Comparison of ENCODE assay signal across 13 mouse cellular contexts in genomic region chr7:98851220-98851619, GRCm38 (mm10). TPM values are rescaled to one million over a fixed set of nuclear protein-coding genes. Genes with fewer than 3 reads are reported as not detected.
DNase-seq lines count a peak whose midpoint lies in the region; ATAC-seq lines count a peak whose summit lies in the region.
"Had no signal": no experiment of that assay in that cellular context is flagged by ENCODE, and none has a peak within 500 bp of the region (broad histone marks: within the 10 kb centered on the region; RNA-seq: fewer than 3 reads in every experiment).

No protein-coding gene starts in this region.

- no peak overlapping the region for H3K27ac ChIP-seq in kidney, embryonic 14.5 days (ENCODE audit: low read depth, low read length)
- H3K27ac ChIP-seq in embryonic facial prominence, embryonic 10.5 days (replicated peaks), result 0 out of 2 replicates have a peak overlapping the region, but pooled peaks have one; percentile 1
- peak overlapping the region; percentile 85 for H3K27ac ChIP-seq in heart, embryonic 15.5 days
- peak overlapping the region; percentile 59 for H3K27ac ChIP-seq in lung, embryonic 16.5 days (ENCODE audit: low read length)
- H3K27ac ChIP-seq in liver, embryonic 11.5 days (ENCODE audit: low read depth, low read length), result no peak overlapping the region
- H3K27ac ChIP-seq: liver, embryonic 14.5 days had no signal

- no peak for ATAC-seq in kidney, embryonic 14.5 days (ENCODE audit: low FRiP score, low TSS enrichment)
- peak; percentile 75 for ATAC-seq in heart, embryonic 15.5 days (replicated peaks; ENCODE audit: insufficient number of reproducible peaks, insufficient read depth, low FRiP score, low read depth)
- peak; percentile 77 for ATAC-seq in lung, embryonic 16.5 days (ENCODE audit: low read depth)
- no peak for ATAC-seq in liver, embryonic 11.5 days (replicated peaks; ENCODE audit: low FRiP score)
- ATAC-seq: inflammation-experienced regulatory T-cells, adult 6 months had no signal

- WGBS in kidney, embryonic 14.5 days, result 52% methylated on average over 9 of the region's 9 CpGs
- WGBS in embryonic facial prominence, embryonic 10.5 days, result 52% methylated on average over 9 of the region's 9 CpGs
- 12% methylated on average over 9 of the region's 9 CpGs for WGBS in heart, embryonic 15.5 days
- WGBS in lung, embryonic 16.5 days, result 34% methylated on average over 9 of the region's 9 CpGs
- 63% methylated on average over 9 of the region's 9 CpGs for WGBS in liver, embryonic 11.5 days

- H3K36me3 ChIP-seq in kidney, embryonic 14.5 days (ENCODE audit: control insufficient read depth, insufficient read depth, low read length), result peaks cover 20% of the 10 kb centered on the region; the same call in 1 of the 2 replicates
- peaks cover 5% of the 10 kb centered on the region; the same call in 1 of the 2 replicates for H3K36me3 ChIP-seq in embryonic facial prominence, embryonic 10.5 days (replicated peaks)
- no peaks in the 10 kb centered on the region for H3K36me3 ChIP-seq in heart, embryonic 15.5 days
- H3K36me3 ChIP-seq in lung, embryonic 16.5 days (ENCODE audit: control insufficient read depth, insufficient read depth, low read length), result peaks cover 6% of the 10 kb centered on the region; the same call in 1 of the 2 replicates
- H3K36me3 ChIP-seq in liver, embryonic 11.5 days (ENCODE audit: control insufficient read depth, insufficient read depth, low read length), result peaks cover 5% of the 10 kb centered on the region; the same call in 1 of the 2 replicates

- no peak for DNase-seq in kidney, adult 18-20 months
- DNase-seq in embryonic facial prominence, embryonic 10.5 days (ENCODE audit: low spot score), result peak; percentile 73
- DNase-seq in gastrocnemius, adult 18-20 months (ENCODE audit: low spot score), result no peak
- DNase-seq in left cerebral cortex, adult 9 months (ENCODE audit: low spot score in 2 of 2), result no peak
- DNase-seq in liver, embryonic 11.5 days (ENCODE audit: low spot score), result no peak
- DNase-seq: adrenal gland, adult 2 months; cerebellum, adult 8-10 months; right cerebral cortex, postnatal 4 days had no signal

- peak overlapping the region; percentile 2; the same call in 1 of the 2 replicates for H3K9ac ChIP-seq in kidney, embryonic 14.5 days (ENCODE audit: low read depth, low read length)
- no peak overlapping the region for H3K9ac ChIP-seq in heart, embryonic 15.5 days
- H3K9ac ChIP-seq in lung, embryonic 16.5 days (ENCODE audit: low read length), result peak overlapping the region; percentile 42
- no peak overlapping the region for H3K9ac ChIP-seq in liver, embryonic 11.5 days (ENCODE audit: low read depth, low read length)
- H3K9ac ChIP-seq: liver, embryonic 14.5 days had no signal

- H3K27me3 ChIP-seq in kidney, embryonic 14.5 days (ENCODE audit: control insufficient read depth, insufficient read depth, low read length), result no peaks in the 10 kb centered on the region
- H3K27me3 ChIP-seq in embryonic facial prominence, embryonic 10.5 days (replicated peaks; ENCODE audit: low read depth, poor library complexity, severe bottlenecking), result peaks cover 54% of the 10 kb centered on the region
- H3K27me3 ChIP-seq in heart, embryonic 15.5 days, result no peaks in the 10 kb centered on the region
- no peaks in the 10 kb centered on the region for H3K27me3 ChIP-seq in lung, embryonic 16.5 days (ENCODE audit: control insufficient read depth, insufficient read depth, low read depth, low read length)
- peaks cover 4% of the 10 kb centered on the region; the same call in 1 of the 2 replicates for H3K27me3 ChIP-seq in liver, embryonic 11.5 days (replicated peaks; ENCODE audit: control insufficient read depth, insufficient read depth, low read length)

- no peak overlapping the region for H3K4me2 ChIP-seq in kidney, embryonic 14.5 days (replicated peaks; ENCODE audit: low read depth, low read length)
- peak overlapping the region; percentile 33 for H3K4me2 ChIP-seq in heart, embryonic 15.5 days
- peak overlapping the region; percentile 24; the same call in 1 of the 2 replicates for H3K4me2 ChIP-seq in lung, embryonic 16.5 days (ENCODE audit: low read depth, low read length)
- H3K4me2 ChIP-seq in liver, embryonic 11.5 days, result no peak overlapping the region

- no peaks in the 10 kb centered on the region for H3K9me3 ChIP-seq in kidney, embryonic 14.5 days (ENCODE audit: control insufficient read depth, low read length)
- no peaks in the 10 kb centered on the region for H3K9me3 ChIP-seq in embryonic facial prominence, embryonic 10.5 days
- H3K9me3 ChIP-seq in heart, embryonic 15.5 days (replicated peaks), result no peaks in the 10 kb centered on the region
- no peaks in the 10 kb centered on the region for H3K9me3 ChIP-seq in lung, embryonic 16.5 days (ENCODE audit: control insufficient read depth, low read length)
- H3K9me3 ChIP-seq in liver, embryonic 11.5 days (ENCODE audit: control insufficient read depth, low read length), result no peaks in the 10 kb centered on the region

- H3K4me1 ChIP-seq in kidney, embryonic 14.5 days (ENCODE audit: control insufficient read depth, insufficient read depth, low read length), result peaks cover 8% of the 10 kb centered on the region
- H3K4me1 ChIP-seq in embryonic facial prominence, embryonic 10.5 days, result peaks cover 46% of the 10 kb centered on the region
- H3K4me1 ChIP-seq in heart, embryonic 15.5 days (replicated peaks), result peaks cover 63% of the 10 kb centered on the region
- peaks cover 27% of the 10 kb centered on the region for H3K4me1 ChIP-seq in lung, embryonic 16.5 days (replicated peaks; ENCODE audit: control insufficient read depth, insufficient read depth, low read length)
- peaks cover 9% of the 10 kb centered on the region for H3K4me1 ChIP-seq in liver, embryonic 11.5 days (replicated peaks; ENCODE audit: control insufficient read depth, insufficient read depth, low read length)

- no peak overlapping the region for H3K4me3 ChIP-seq in kidney, embryonic 14.5 days (ENCODE audit: low read length)
- no peak overlapping the region for H3K4me3 ChIP-seq in embryonic facial prominence, embryonic 10.5 days
- H3K4me3 ChIP-seq in heart, embryonic 15.5 days, result peak overlapping the region; percentile 10; the same call in 1 of the 2 replicates
- H3K4me3 ChIP-seq in lung, embryonic 16.5 days (ENCODE audit: low read length), result no peak overlapping the region
- no peak overlapping the region for H3K4me3 ChIP-seq in liver, embryonic 11.5 days (ENCODE audit: low read depth, low read length)

RNA-seq across cellular contexts. Expression of gene Wnt11, which starts 16.3 kb away (rescaled TPM):
- polyA plus RNA-seq in kidney, embryonic 14.5 days (2014; fragmentation: Nextera tagmentation; extraction: Ambion mirVana), result 41.6 and 45.3 TPM in 2 replicates
- 2.0 TPM in 2 replicates for polyA plus RNA-seq in embryonic facial prominence, embryonic 10.5 days (2016; fragmentation: Nextera tagmentation; extraction: Ambion mirVana)
- 7.0 and 12.5 TPM in 2 replicates for polyA plus RNA-seq in heart, embryonic 15.5 days (2015; fragmentation: Nextera tagmentation; extraction: Ambion mirVana)
- 12.3 TPM in 2 replicates for polyA plus RNA-seq in lung, embryonic 16.5 days (2015; fragmentation: Nextera tagmentation; extraction: Ambion mirVana)
- 1 to 10 TPM; 6.5 to 6.8 TPM for total RNA-seq in gastrocnemius, adult 18-20 months (2021)
- 7.5 and 8.0 TPM in 2 replicates for polyA plus RNA-seq in liver, embryonic 11.5 days (2014; fragmentation: Nextera tagmentation; extraction: Ambion mirVana)
- polyA plus RNA-seq: inflammation-experienced regulatory T-cells, adult 6 months had no signal

Comparison
In these comparisons a context has a peak if more than half of its experiments do, and no peak if none do; other contexts are left out.
1. ATAC-seq: peak in heart, embryonic 15.5 days (single experiment) and lung, embryonic 16.5 days (single experiment); none in kidney, embryonic 14.5 days (single experiment) and liver, embryonic 11.5 days (single experiment).
2. H3K27ac ChIP-seq: peak in embryonic facial prominence, embryonic 10.5 days (single experiment), heart, embryonic 15.5 days (single experiment) and lung, embryonic 16.5 days (single experiment); none in kidney, embryonic 14.5 days (single experiment) and liver, embryonic 11.5 days (single experiment).
3. H3K4me2 ChIP-seq: peak in heart, embryonic 15.5 days (single experiment) and lung, embryonic 16.5 days (single experiment); none in kidney, embryonic 14.5 days (single experiment) and liver, embryonic 11.5 days (single experiment).
4. H3K9ac ChIP-seq: peak in kidney, embryonic 14.5 days (single experiment) and lung, embryonic 16.5 days (single experiment); none in heart, embryonic 15.5 days (single experiment) and liver, embryonic 11.5 days (single experiment).